Mouse (Mus musculus) stomach, embryonic 14.5 days (tissue): ENCODE data around the gene Tac4. TPM values are rescaled to one million over a fixed set of nuclear protein-coding genes. Genes with fewer than 3 reads are reported as not detected.
A peak's percentile ranks its signal among the peaks of the same experiment; 100 is the strongest.

Source experiments
- ATAC-seq: fragments of 200-750 bp; cut with Nextera tagmentation; 2 replicates; pipeline ENCODE4 v1.8.0; 2017; ENCODE audit warnings: low read depth, moderate TSS enrichment; ENCODE audit not compliant: insufficient number of reproducible peaks, insufficient read depth, low FRiP score
- H3K27ac ChIP-seq: fragments of 300-500 bp; sonication (generic); 2 replicates; pipeline ENCODE4 v1.5.1; 2014; ENCODE audit warnings: mild to moderate bottlenecking, low read length, moderate library complexity, mixed read lengths
- H3K27me3 ChIP-seq: fragments of 300-500 bp; sonication (generic); 2 replicates; pipeline ENCODE4 v1.6.1; 2014; ENCODE audit warnings: low read length, control low read depth, mixed read lengths; ENCODE audit not compliant: control insufficient read depth, insufficient read depth
- H3K36me3 ChIP-seq: fragments of 300-500 bp; sonication (generic); 2 replicates; pipeline ENCODE4 v1.6.1; 2014; ENCODE audit warnings: mild to moderate bottlenecking, control low read depth, low read length, moderate library complexity, mixed read lengths; ENCODE audit not compliant: control insufficient read depth, insufficient read depth
- H3K4me1 ChIP-seq: fragments of 300-500 bp; sonication (generic); 2 replicates; pipeline ENCODE4 v1.6.1; 2014; ENCODE audit warnings: low read length, control low read depth, mixed read lengths; ENCODE audit not compliant: control insufficient read depth, insufficient read depth
- H3K4me2 ChIP-seq: fragments of 300-500 bp; sonication (generic); replicated peaks from 2 replicates; pipeline ENCODE4 v1.6.1; 2014; ENCODE audit warnings: low read depth, low read length, control low read depth
- H3K4me3 ChIP-seq: fragments of 300-500 bp; sonication (generic); 2 replicates; pipeline ENCODE4 v1.5.1; 2014; ENCODE audit warnings: low read depth, low read length, control low read depth
- H3K9ac ChIP-seq: fragments of 300-500 bp; sonication (generic); replicated peaks from 2 replicates; pipeline ENCODE4 v1.6.1; 2014; ENCODE audit warnings: low read depth, mild to moderate bottlenecking, control low read depth, low read length, moderate library complexity, mixed read lengths
- H3K9me3 ChIP-seq: fragments of 300-500 bp; sonication (generic); 2 replicates; pipeline ENCODE4 v1.6.1; 2016; ENCODE audit warnings: low read depth, low read length, control low read depth; ENCODE audit not compliant: control insufficient read depth
- WGBS: fragments of 180-500 bp; shearing (Covaris S2); extraction: QIAGEN DNeasy Blood & Tissue Kit; methylation state at CpG from one replicate; pipeline ENCODE4 v1.1.7; 2014; 5-methylcytosine and 5-hydroxymethylcytosine counted together
- polyA plus RNA-seq: library from polyadenylated mRNA; unstranded; fragments of >200 nt; fragmentation: Nextera tagmentation; extraction: Ambion mirVana; gene quantifications from 2 replicates; pipeline ENCODE4 v1.2.1, GENCODE M21; 2014

Gene Tac4
- polyA plus RNA-seq, 1 experiment from 2014 or later, result not detected

DNA sequence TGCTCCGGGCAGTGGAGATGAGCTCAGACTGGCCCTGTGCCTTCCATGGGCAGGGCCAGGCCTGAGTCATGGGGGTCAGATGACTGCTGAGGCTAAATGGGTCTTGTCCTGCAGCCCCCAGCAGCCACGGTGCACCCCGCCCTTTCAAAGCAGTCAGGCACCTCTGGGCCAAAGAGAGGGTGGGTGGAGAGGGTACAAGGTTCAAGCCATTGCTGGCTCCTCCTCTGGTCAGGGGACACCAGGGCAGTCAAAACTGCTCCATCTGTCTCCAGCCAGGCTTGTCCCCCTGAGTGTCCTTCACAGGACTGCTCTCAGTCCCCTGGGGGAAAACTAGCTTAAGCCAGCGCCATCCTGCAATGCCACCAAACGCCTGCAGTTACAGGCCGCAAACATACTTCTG, 9.2 kb upstream of the Tac4 start:
- H3K4me1 ChIP-seq, result no peaks in the 10 kb centered on the region
- ATAC-seq, result no peak

DNA sequence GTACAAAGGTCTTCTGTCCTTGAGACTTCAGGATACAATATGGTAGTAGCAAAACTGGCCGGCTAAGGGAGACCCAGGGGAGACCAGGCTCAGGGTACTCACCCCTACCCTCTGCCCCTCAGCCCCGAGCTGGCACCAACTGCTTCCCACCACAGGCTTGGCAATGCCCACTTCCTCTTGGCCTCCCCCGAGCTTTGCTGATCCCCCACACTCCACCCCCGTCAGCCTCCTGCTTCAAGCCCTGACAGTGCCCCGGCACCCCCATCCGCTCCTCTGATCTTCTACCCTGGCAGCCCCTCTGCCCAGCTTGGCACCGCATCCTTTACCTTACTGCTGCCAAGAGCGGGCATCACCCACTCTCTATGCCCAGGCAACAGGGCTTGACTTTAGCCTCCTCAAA, 7.2 kb upstream of the Tac4 start:
- Histone ChIP-seq H3K27me3 (0 out of 2 replicates have a peak, but pooled peaks cover 2% of the 10 kb centered on the region), H3K36me3 (no peaks in the 10 kb centered on the region), H3K27ac (no peak overlapping the region), H3K9ac (no peak overlapping the region), H3K4me3 (no peak overlapping the region), H3K4me2 (no peak overlapping the region), H3K4me1 (no peaks in the 10 kb centered on the region), H3K9me3 (no peaks in the 10 kb centered on the region)
- WGBS, result 85% methylated on average over 8 of the region's 8 CpGs
- ATAC-seq, result no peak

More for the DNA sequence above, 9.2 kb upstream of the Tac4 start:
- H3K36me3 ChIP-seq, result no peaks in the 10 kb centered on the region
- no peak overlapping the region for H3K27ac ChIP-seq
- H3K9ac ChIP-seq, result no peak overlapping the region
- H3K27me3 ChIP-seq, result 0 out of 2 replicates have a peak, but pooled peaks cover 2% of the 10 kb centered on the region
- WGBS, result 82% methylated on average over 6 of the region's 6 CpGs
- H3K4me3 ChIP-seq, result no peak overlapping the region
- no peaks in the 10 kb centered on the region for H3K9me3 ChIP-seq
- H3K4me2 ChIP-seq, result no peak overlapping the region

DNA sequence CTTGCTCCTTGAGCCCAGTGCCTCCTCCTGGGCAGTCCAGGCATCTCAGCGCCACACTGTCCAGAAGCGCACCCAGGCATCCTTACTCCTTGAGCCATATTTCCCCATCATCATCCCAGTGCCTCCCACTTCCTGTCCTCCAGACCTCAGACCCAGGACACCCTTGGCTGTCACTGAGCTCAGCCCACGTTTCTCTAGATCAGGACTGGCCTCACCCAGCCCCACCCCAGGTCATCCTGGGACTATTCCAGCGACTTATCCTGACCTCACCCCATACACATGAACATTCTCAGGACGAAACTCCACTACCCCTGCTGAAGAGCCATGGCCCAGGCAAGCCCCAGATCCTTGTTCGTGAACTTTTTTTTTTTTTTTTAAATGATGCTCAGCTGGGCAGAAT, 5.6 kb upstream of the Tac4 start:
- Histone ChIP-seq H3K4me3 (no peak overlapping the region), H3K4me2 (no peak overlapping the region), H3K9me3 (no peaks in the 10 kb centered on the region), H3K27me3 (0 out of 2 replicates have a peak, but pooled peaks cover 2% of the 10 kb centered on the region), H3K9ac (no peak overlapping the region), H3K4me1 (no peaks in the 10 kb centered on the region), H3K27ac (no peak overlapping the region), H3K36me3 (no peaks in the 10 kb centered on the region)
- no peak for ATAC-seq
- 71% methylated on average over 6 of the region's 6 CpGs for WGBS

DNA sequence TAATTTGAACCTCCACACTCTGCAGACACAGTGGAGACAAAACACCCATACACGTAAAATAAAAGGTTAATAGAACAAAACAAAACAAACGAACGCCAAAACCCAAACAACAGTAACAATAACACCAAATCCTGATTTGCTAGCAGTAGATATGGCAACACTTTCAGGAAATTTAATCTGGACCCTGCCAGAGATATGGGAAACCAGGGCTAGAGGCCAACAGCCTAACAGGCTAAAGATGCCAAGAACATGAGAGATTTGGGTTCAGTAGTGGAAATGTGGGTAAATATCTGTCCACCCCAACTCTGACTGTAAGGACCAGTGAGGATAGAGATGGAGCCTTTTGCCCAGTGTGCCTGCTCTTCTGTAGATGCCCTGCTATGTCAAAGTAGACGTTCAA, 3.4 kb upstream of the Tac4 start:
- no peak overlapping the region for H3K27ac ChIP-seq
- 0 out of 2 replicates have a peak, but pooled peaks cover 2% of the 10 kb centered on the region for H3K27me3 ChIP-seq
- H3K36me3 ChIP-seq, result no peaks in the 10 kb centered on the region
- WGBS, result 49% methylated on average over 4 of the region's 4 CpGs
- no peak overlapping the region for H3K4me2 ChIP-seq
- ATAC-seq, result no peak
- H3K9ac ChIP-seq, result no peak overlapping the region
- H3K4me3 ChIP-seq, result 0 out of 2 replicates have a peak overlapping the region, but pooled peaks have one; percentile 43
- H3K4me1 ChIP-seq, result no peaks in the 10 kb centered on the region
- no peaks in the 10 kb centered on the region for H3K9me3 ChIP-seq

DNA sequence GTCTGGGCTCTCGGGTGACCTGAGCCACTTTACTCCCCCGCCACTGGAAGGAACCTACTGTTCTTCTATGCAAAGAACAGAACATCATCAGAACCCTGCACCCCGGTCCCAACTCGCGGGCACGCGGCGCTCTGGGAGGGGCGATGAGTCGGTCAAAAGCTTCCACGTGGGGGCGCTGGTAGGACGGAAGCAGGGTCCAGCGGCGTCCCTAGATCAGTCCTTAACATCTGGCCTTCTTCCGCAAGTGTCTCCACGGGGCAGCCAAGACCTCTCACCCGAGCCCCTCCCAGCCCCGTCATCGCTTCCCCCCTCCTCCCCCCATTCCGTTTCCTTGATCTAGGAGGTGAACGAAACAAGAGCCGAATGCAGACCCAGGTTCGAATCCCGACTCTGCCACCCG, 2.8 kb upstream of the Tac4 start:
- Histone ChIP-seq H3K9me3 (no peaks in the 10 kb centered on the region), H3K27ac (peak overlapping the region; percentile 3; the same call in 1 of the 2 replicates), H3K4me1 (peaks cover 4% of the 10 kb centered on the region; the same call in 1 of the 2 replicates), H3K27me3 (0 out of 2 replicates have a peak, but pooled peaks cover 2% of the 10 kb centered on the region), H3K9ac (peak overlapping the region; percentile 54), H3K36me3 (no peaks in the 10 kb centered on the region), H3K4me2 (peak overlapping the region; percentile 78), H3K4me3 (peak overlapping the region; percentile 43)
- ATAC-seq, result peak; percentile 72; the same call in 1 of the 2 replicates
- 1% methylated on average over 26 of the region's 26 CpGs for WGBS

DNA sequence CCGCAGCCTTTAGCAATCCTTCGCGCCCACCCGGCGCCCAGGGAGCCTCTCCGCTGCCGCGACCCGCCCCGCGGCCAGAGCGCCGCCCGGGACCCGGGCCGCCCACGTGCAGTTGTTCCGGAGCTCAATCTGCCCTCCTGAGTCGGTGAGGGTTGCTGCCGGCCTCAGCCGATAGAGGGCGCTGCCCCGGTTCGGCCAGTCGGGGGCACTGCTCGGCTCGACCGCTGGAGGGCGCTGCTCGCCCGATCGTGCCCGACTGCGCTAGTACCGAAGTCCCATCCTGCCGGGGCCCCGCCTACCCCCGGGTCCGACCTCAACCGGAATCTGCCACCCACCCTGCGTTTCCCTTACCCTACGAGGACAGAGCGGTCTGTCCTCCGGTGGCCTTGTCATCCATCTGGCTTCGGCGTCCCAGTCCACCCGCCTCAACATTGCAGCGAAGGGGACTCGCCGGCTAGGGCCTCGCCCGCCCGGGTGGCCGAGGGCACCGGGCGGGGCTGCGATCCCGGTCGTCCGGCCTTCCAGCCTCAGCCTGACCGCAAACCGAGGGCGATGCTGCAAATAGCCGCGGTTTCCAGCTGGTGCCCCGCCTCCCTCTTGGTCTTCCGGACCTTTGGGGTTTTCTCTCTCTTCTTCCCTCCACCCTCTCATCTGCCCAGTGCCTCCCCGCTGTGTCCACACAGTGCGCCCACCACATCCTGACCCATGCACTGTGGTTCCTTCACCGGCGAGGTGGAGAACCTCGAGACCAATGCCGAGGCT, 2.1 kb upstream of the Tac4 start:
- 0 out of 2 replicates have a peak, but pooled peaks cover 2% of the 10 kb centered on the region for H3K27me3 ChIP-seq
- peak; percentile 71 for ATAC-seq
- H3K4me2 ChIP-seq, result peak overlapping the region; percentile 78
- under 1% methylated on average over 72 of the region's 73 CpGs for WGBS
- H3K9me3 ChIP-seq, result no peaks in the 10 kb centered on the region
- H3K4me3 ChIP-seq, result peak overlapping the region; percentile 43
- peak overlapping the region; percentile 3; the same call in 1 of the 2 replicates for H3K27ac ChIP-seq
- H3K36me3 ChIP-seq, result no peaks in the 10 kb centered on the region
- peaks cover 11% of the 10 kb centered on the region; the same call in 1 of the 2 replicates for H3K4me1 ChIP-seq
- H3K9ac ChIP-seq, result peak overlapping the region; percentile 54

DNA sequence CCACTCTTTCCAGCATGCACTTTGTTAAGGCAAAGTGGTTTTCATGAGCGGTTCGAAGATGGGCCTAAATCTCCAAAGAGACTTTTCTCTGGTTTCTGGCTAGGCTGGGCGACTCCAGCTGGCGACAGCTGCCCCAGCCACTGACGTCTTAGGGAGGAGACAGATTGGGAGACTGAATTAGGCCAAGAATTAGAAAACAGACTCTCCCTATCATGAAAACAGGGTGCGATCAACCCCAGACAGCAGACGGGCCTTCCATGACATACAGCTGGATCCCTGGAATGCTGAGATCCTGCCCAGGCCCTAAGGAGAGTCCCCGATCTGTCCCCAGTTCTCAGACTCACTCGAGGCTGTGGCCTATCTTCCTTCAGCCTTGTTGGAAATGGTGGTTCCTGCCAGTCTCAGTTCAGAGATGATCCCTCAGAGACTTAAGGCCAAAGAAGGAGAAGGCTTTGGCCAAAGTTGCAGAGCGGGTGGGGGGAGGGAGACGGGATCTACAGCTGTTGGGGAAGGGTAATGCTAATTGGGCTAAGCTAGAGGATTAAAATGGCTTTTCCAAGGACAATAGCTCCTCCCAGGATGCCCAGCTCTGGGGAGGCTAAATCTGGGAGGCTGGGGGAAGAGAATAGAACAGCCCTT, 2.6 kb downstream of the Tac4 start:
- Histone ChIP-seq H3K4me3 (no peak overlapping the region), H3K4me2 (no peak overlapping the region), H3K4me1 (peaks cover 21% of the 10 kb centered on the region; the same call in 1 of the 2 replicates), H3K9me3 (no peaks in the 10 kb centered on the region), H3K36me3 (no peaks in the 10 kb centered on the region; the same call in 1 of the 2 replicates), H3K9ac (no peak overlapping the region; the same call in 1 of the 2 replicates), H3K27me3 (no peaks in the 10 kb centered on the region), H3K27ac (peak overlapping the region; percentile 91)
- 16% methylated on average over 11 of the region's 11 CpGs for WGBS
- peak; percentile 25; the same call in 1 of the 2 replicates for ATAC-seq

DNA sequence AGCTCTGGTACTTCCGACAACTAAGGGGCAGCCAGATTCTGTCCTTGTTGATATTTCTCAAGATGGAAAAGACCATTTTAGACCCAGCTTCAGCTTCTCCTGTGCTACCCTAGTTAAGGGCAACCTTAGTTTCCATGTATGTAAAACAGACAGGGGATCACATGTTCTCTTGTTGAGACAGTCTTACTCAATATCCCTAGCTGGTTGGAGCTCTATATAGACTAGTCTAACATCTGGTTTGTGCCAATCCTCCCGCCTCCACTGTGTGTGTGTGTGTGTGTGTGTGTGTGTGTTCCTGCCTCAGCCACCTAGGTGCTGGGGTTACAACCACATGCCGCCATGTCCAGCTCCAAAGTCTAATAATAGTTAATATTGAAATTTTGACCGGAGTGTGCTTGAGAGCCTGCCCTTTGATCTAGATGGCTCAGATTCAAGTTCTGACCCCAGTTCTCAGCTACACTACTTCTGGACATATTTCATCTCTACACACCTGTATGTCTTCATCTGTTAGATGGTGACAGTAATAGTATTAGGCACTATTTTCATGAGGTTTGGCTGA, 3.2 kb downstream of the Tac4 start:
- 0 out of 2 replicates have a peak, but pooled peaks have one; percentile 38 for ATAC-seq

More for the DNA sequence above, 3.2 kb downstream of the Tac4 start:
- H3K9ac ChIP-seq, result no peak overlapping the region
- no peaks in the 10 kb centered on the region for H3K27me3 ChIP-seq
- H3K9me3 ChIP-seq, result no peaks in the 10 kb centered on the region
- H3K27ac ChIP-seq, result peak overlapping the region; percentile 91
- no peak overlapping the region for H3K4me2 ChIP-seq
- H3K36me3 ChIP-seq, result no peaks in the 10 kb centered on the region; the same call in 1 of the 2 replicates
- 79% methylated on average over 4 of the region's 4 CpGs for WGBS
- peaks cover 21% of the 10 kb centered on the region; the same call in 1 of the 2 replicates for H3K4me1 ChIP-seq
- no peak overlapping the region for H3K4me3 ChIP-seq
